Mouse (Mus musculus) spleen, adult 2 months (tissue): ENCODE data around the gene Yars. TPM values are rescaled to one million over a fixed set of nuclear protein-coding genes. Genes with fewer than 3 reads are reported as not detected.

Source experiments
- DNase-seq, 2 experiments: peaks; one replicate each; pipeline versions ENCODE4 v3.0.0 to v3.0.0-alpha.2; 2012 to 2021; ENCODE audit warnings: low spot score in 2 of 2, low read depth in 1 of 2
- H3K27ac ChIP-seq: fragments of 200-500 bp; 2 replicates; pipeline ENCODE4 v1.5.1; 2012; ENCODE audit warnings: low read length, inconsistent platforms; ENCODE audit not compliant: insufficient read depth
- H3K27me3 ChIP-seq: fragments of 200-500 bp; 2 replicates; pipeline ENCODE4 v1.6.1; 2012; ENCODE audit warnings: mild to moderate bottlenecking, moderate library complexity, low read length, inconsistent platforms; ENCODE audit not compliant: control insufficient read depth, insufficient read depth
- H3K36me3 ChIP-seq: fragments of 200-500 bp; 2 replicates; pipeline ENCODE4 v1.6.1; 2012; ENCODE audit warnings: mild to moderate bottlenecking, low read length, inconsistent platforms; ENCODE audit not compliant: control insufficient read depth, insufficient read depth
- H3K4me1 ChIP-seq: fragments of 200-500 bp; 2 replicates; pipeline ENCODE4 v1.6.1; 2011; ENCODE audit warnings: inconsistent platforms; ENCODE audit not compliant: control insufficient read depth, insufficient read depth, insufficient read length
- H3K4me3 ChIP-seq: fragments of 200-500 bp; 2 replicates; pipeline ENCODE4 v1.5.1; 2011; ENCODE audit warnings: mild to moderate bottlenecking, inconsistent platforms; ENCODE audit not compliant: insufficient read depth, insufficient read length; ENCODE audit errors: extremely low read depth
- CTCF ChIP-seq: fragments of 200-500 bp; IDR thresholded peaks from 2 replicates; pipeline ENCODE4 v1.5.1; 2011; ENCODE audit warnings: mild to moderate bottlenecking, inconsistent platforms; ENCODE audit not compliant: insufficient read depth, insufficient read length, insufficient replicate concordance; ENCODE audit errors: extremely low read depth
- POLR2A ChIP-seq: fragments of 200-500 bp; IDR thresholded peaks from 2 replicates; pipeline ENCODE4 v1.6.1; 2011; ENCODE audit warnings: low read depth, low read length, inconsistent platforms
- WGBS: fragments of 180-500 bp; shearing (Covaris S2); methylation state at CpG from one replicate; pipeline ENCODE4 v1.1.7; 2018; 5-methylcytosine and 5-hydroxymethylcytosine counted together
- polyA plus RNA-seq: library from polyadenylated mRNA; depleted of rRNA; stranded (reverse); fragments of >200 nt; gene quantifications from 2 replicates; pipeline ENCODE4 v1.2.3, GENCODE M21; 2012

Yars gene
- polyA plus RNA-seq, 1 experiment, result 8.6 TPM

GRCm38 (mm10) chr4:129188041-129188659 is 1.4 kb upstream of the Yars start:
- H3K27ac ChIP-seq, result no peak overlapping the region
- no peaks in the 10 kb centered on the region for H3K36me3 ChIP-seq
- 15% methylated on average over 5 of the region's 5 CpGs for WGBS
- H3K27me3 ChIP-seq, result no peaks in the 10 kb centered on the region
- no peak for TF ChIP-seq CTCF
- H3K4me1 ChIP-seq, result no peaks in the 10 kb centered on the region
- DNase-seq, result no peak
- H3K4me3 ChIP-seq, result peak overlapping the region; percentile 90

- peak in 1 of 2 experiments; percentile 39 for DNase-seq
- H3K4me1 ChIP-seq, result no peaks in the 10 kb centered on the region
- H3K36me3 ChIP-seq, result no peaks in the 10 kb centered on the region
- H3K4me3 ChIP-seq, result peak overlapping the region; percentile 90
- 1% methylated on average over 70 of the region's 74 CpGs for WGBS
- peak overlapping the region; percentile 63 for H3K27ac ChIP-seq
- TF ChIP-seq POLR2A (no peak), CTCF (no peak)
- no peaks in the 10 kb centered on the region for H3K27me3 ChIP-seq
Measured at GRCm38 (mm10) chr4:129188803-129189541, 588 bp upstream of the Yars start.

- Histone ChIP-seq H3K27ac (no peak overlapping the region), H3K27me3 (no peaks in the 10 kb centered on the region), H3K36me3 (no peaks in the 10 kb centered on the region), H3K4me1 (no peaks in the 10 kb centered on the region), H3K4me3 (peak overlapping the region; percentile 84)
- DNase-seq, result no peak
- 2% methylated on average over 12 of the region's 12 CpGs for WGBS
- TF ChIP-seq POLR2A, result no peak
Measured at GRCm38 (mm10) chr4:129190538-129190937, 978 bp downstream of the Yars start.

- 93% methylated on average over 5 of the region's 5 CpGs for WGBS
- no peak for TF ChIP-seq CTCF
- no peak for TF ChIP-seq POLR2A
Measured at GRCm38 (mm10) chr4:129191691-129192090, 2.1 kb downstream of the Yars start.

DNA sequence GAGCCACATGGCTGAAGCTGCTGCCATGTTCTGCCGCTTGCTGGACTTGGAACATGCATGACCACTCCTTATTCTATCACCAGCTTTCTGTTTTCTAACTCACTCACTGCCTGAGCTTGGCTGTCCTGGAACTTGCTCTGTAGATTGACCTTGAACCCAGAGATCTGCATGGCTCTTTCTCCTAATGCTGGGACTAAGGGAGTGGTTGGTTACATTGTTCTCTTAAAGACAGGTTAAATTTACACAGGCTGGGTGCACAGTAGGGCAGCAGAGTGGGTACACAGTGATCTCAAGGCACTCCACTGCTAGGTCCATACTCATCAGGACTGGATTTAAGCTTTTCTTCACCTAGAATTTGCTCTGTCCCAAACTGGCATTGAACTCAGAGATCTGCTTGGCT is 4.7 kb downstream of the Yars start:
- Histone ChIP-seq H3K36me3 (peaks cover 10% of the 10 kb centered on the region), H3K4me3 (no peak overlapping the region), H3K27ac (no peak overlapping the region), H3K4me1 (no peaks in the 10 kb centered on the region), H3K27me3 (no peaks in the 10 kb centered on the region)
- no peak for DNase-seq
- 88% methylated on average over 1 of the region's 1 CpGs for WGBS
- TF ChIP-seq CTCF, result no peak

More at GRCm38 (mm10) chr4:129191691-129192090, 2.1 kb downstream of the Yars start:
- H3K27ac ChIP-seq, result no peak overlapping the region
- peaks cover 2% of the 10 kb centered on the region; the same call in 1 of the 2 replicates for H3K36me3 ChIP-seq
- no peak overlapping the region for H3K4me3 ChIP-seq
- DNase-seq, result no peak
- no peaks in the 10 kb centered on the region for H3K4me1 ChIP-seq
- no peaks in the 10 kb centered on the region for H3K27me3 ChIP-seq

DNA sequence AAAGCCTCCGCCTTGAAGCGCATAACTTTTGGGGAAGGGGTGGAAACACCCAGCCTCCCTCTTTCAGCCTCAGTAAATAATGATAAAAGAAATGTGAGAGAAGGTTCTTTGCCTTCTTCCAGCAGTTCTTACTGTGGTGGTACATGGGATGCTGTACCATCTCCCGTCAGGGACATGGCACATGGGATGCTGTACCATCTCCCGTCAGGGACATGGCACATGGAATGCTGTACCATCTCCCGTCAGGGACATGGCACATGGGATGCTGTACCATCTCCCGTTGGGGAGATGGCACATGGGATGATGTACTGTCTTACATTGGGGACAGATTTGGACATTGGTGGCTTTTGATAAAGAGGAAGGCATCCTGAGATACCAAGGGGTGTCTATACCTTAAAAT is 8.0 kb downstream of the Yars start:
- Histone ChIP-seq H3K4me1 (no peaks in the 10 kb centered on the region), H3K27me3 (no peaks in the 10 kb centered on the region), H3K4me3 (no peak overlapping the region), H3K27ac (no peak overlapping the region), H3K36me3 (peaks cover 20% of the 10 kb centered on the region)
- TF ChIP-seq POLR2A (no peak), CTCF (no peak)
- 98% methylated on average over 6 of the region's 6 CpGs for WGBS
- DNase-seq, result no peak

GRCm38 (mm10) chr4:129204655-129205054 is 15.1 kb downstream of the Yars start:
- TF ChIP-seq POLR2A (no peak), CTCF (no peak)
- Histone ChIP-seq H3K27ac (no peak overlapping the region), H3K4me1 (no peaks in the 10 kb centered on the region), H3K36me3 (peaks cover 39% of the 10 kb centered on the region), H3K4me3 (no peak overlapping the region), H3K27me3 (no peaks in the 10 kb centered on the region)
- DNase-seq, result no peak
- 94% methylated on average over 10 of the region's 10 CpGs for WGBS
